Mouse (Mus musculus) stomach, embryonic 14.5 days (tissue): ENCODE measurements at regions not wholly inside any gene's neighbourhood (a gene's known extent, or its start where the extent isn't known, plus 50 kb on each side); places are given as distances from the start of the nearest gene placed in this dataset.

Experiments used
- ATAC-seq: fragments of 200-750 bp; cut with Nextera tagmentation; 2 replicates; pipeline ENCODE4 v1.8.0; 2017; ENCODE audit warnings: low read depth, moderate TSS enrichment; ENCODE audit not compliant: insufficient number of reproducible peaks, insufficient read depth, low FRiP score
- H3K27ac ChIP-seq: fragments of 300-500 bp; sonication (generic); 2 replicates; pipeline ENCODE4 v1.5.1; 2014; ENCODE audit warnings: mild to moderate bottlenecking, low read length, moderate library complexity, mixed read lengths
- H3K27me3 ChIP-seq: fragments of 300-500 bp; sonication (generic); 2 replicates; pipeline ENCODE4 v1.6.1; 2014; ENCODE audit warnings: low read length, control low read depth, mixed read lengths; ENCODE audit not compliant: control insufficient read depth, insufficient read depth
- H3K36me3 ChIP-seq: fragments of 300-500 bp; sonication (generic); 2 replicates; pipeline ENCODE4 v1.6.1; 2014; ENCODE audit warnings: mild to moderate bottlenecking, control low read depth, low read length, moderate library complexity, mixed read lengths; ENCODE audit not compliant: control insufficient read depth, insufficient read depth
- H3K4me1 ChIP-seq: fragments of 300-500 bp; sonication (generic); 2 replicates; pipeline ENCODE4 v1.6.1; 2014; ENCODE audit warnings: low read length, control low read depth, mixed read lengths; ENCODE audit not compliant: control insufficient read depth, insufficient read depth
- H3K4me2 ChIP-seq: fragments of 300-500 bp; sonication (generic); replicated peaks from 2 replicates; pipeline ENCODE4 v1.6.1; 2014; ENCODE audit warnings: low read depth, low read length, control low read depth
- H3K4me3 ChIP-seq: fragments of 300-500 bp; sonication (generic); 2 replicates; pipeline ENCODE4 v1.5.1; 2014; ENCODE audit warnings: low read depth, low read length, control low read depth
- H3K9ac ChIP-seq: fragments of 300-500 bp; sonication (generic); replicated peaks from 2 replicates; pipeline ENCODE4 v1.6.1; 2014; ENCODE audit warnings: low read depth, mild to moderate bottlenecking, control low read depth, low read length, moderate library complexity, mixed read lengths
- H3K9me3 ChIP-seq: fragments of 300-500 bp; sonication (generic); 2 replicates; pipeline ENCODE4 v1.6.1; 2016; ENCODE audit warnings: low read depth, low read length, control low read depth; ENCODE audit not compliant: control insufficient read depth
- WGBS: fragments of 180-500 bp; shearing (Covaris S2); extraction: QIAGEN DNeasy Blood & Tissue Kit; methylation state at CpG from one replicate; pipeline ENCODE4 v1.1.7; 2014; 5-methylcytosine and 5-hydroxymethylcytosine counted together

DNA sequence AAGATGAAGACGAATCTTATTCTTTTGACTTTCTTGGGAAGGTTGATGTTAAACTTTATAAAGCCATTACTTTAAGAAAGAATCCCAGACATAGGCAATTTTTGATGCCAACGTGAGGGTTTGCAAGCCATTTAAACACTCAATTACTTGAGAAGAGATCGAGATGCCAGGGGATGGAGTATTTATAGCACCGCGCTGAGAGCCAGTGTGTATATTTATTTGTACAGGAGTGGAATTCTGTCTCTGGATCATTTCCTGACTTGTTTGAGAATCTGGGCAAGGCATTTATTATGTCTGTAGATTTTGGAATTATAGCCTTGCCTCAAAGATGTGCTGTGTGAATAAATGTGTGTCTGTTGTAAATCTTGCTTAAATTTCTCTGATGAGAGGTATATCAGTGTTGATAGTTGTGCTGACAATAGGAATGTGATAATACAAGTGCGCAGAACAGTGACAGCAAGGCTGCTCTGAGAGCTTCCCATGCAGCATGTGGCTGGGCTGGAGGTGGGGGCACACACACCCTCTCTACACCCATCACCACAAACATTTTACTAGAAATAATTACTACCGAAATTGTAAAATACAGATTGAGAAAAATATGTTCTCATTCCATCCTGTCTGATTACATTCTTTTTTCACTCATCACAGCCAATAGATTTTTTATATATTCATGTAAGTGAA is 58.6 kb upstream of the Eif4g2 start:
- WGBS: 54% methylated on average over 7 of the region's 7 CpGs
- H3K9me3 ChIP-seq: no peaks in the 10 kb centered on the region
- no peak overlapping the region for H3K4me3 ChIP-seq
- H3K27me3 ChIP-seq: no peaks in the 10 kb centered on the region
- H3K9ac ChIP-seq: no peak overlapping the region
- no peaks in the 10 kb centered on the region for H3K36me3 ChIP-seq
- H3K4me2 ChIP-seq: no peak overlapping the region
- no peak overlapping the region for H3K27ac ChIP-seq
- ATAC-seq: no peak
- H3K4me1 ChIP-seq: no peaks in the 10 kb centered on the region

GRCm38 (mm10) chr7:111138038-111138437 is 55.2 kb upstream of the Eif4g2 start:
- 92% methylated on average over 2 of the region's 2 CpGs for WGBS
- Histone ChIP-seq H3K36me3 (no peaks in the 10 kb centered on the region), H3K4me2 (no peak overlapping the region), H3K4me3 (no peak overlapping the region), H3K27ac (no peak overlapping the region), H3K9me3 (no peaks in the 10 kb centered on the region), H3K4me1 (no peaks in the 10 kb centered on the region), H3K9ac (no peak overlapping the region), H3K27me3 (no peaks in the 10 kb centered on the region)
- peak; percentile 58; the same call in 1 of the 2 replicates for ATAC-seq

DNA sequence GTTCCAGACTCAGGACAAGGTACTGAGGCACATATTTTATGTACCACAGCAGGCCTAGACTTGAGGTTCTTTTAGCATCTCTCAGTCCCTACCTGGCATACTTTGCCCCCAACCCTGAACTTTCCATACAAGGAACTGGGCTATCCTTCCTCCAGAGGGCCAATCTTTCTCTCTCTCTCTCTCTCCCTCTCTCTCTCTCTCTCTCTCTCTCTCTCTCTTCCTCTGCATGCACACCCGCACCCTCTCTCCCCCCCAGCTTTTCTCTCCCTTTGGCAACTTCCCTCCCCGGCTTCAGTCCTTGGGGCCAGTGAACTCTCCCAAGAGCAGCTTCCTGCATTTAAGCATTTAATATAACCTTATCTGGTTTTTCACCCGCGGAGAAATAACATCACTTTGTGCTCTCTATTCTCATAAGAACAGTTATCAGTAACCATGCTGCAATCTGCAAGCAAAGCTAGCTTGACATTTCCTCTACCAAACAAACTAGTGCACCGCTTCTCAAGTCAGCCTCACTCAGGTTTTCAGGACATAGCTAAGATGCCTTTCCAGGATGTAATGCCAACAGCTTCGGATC is 53.3 kb upstream of the Eif4g2 start:
- no peaks in the 10 kb centered on the region for H3K36me3 ChIP-seq
- no peaks in the 10 kb centered on the region for H3K9me3 ChIP-seq
- no peak overlapping the region for H3K4me2 ChIP-seq
- 56% methylated on average over 6 of the region's 6 CpGs for WGBS
- ATAC-seq: no peak
- H3K27me3 ChIP-seq: no peaks in the 10 kb centered on the region
- no peak overlapping the region for H3K4me3 ChIP-seq
- H3K4me1 ChIP-seq: no peaks in the 10 kb centered on the region
- no peak overlapping the region for H3K9ac ChIP-seq
- no peak overlapping the region for H3K27ac ChIP-seq

- Histone ChIP-seq H3K4me3 (no peak overlapping the region), H3K9ac (no peak overlapping the region), H3K27ac (no peak overlapping the region), H3K4me1 (no peaks in the 10 kb centered on the region), H3K4me2 (no peak overlapping the region), H3K36me3 (no peaks in the 10 kb centered on the region), H3K27me3 (no peaks in the 10 kb centered on the region), H3K9me3 (no peaks in the 10 kb centered on the region)
- ATAC-seq: no peak
- WGBS: 93% methylated on average over 2 of the region's 2 CpGs
These were observed 51.7 kb upstream of the Eif4g2 start for GRCm38 (mm10) chr7:111134496-111134895.
